Mouse (Mus musculus): ENCODE data around the gene Uchl4. TPM values are rescaled to one million over a fixed set of nuclear protein-coding genes. Genes with fewer than 3 reads are reported as not detected.
"Not testable (repeated sequence)": the region's sequence is repeated elsewhere in the genome, so short reads cannot be mapped to it uniquely, and the experiment has no call there.

Uchl4 gene
- 2.9 and 3.3 TPM in 2 replicates for polyA plus RNA-seq (2014; fragmentation: Nextera tagmentation; extraction: Ambion mirVana)

DNA sequence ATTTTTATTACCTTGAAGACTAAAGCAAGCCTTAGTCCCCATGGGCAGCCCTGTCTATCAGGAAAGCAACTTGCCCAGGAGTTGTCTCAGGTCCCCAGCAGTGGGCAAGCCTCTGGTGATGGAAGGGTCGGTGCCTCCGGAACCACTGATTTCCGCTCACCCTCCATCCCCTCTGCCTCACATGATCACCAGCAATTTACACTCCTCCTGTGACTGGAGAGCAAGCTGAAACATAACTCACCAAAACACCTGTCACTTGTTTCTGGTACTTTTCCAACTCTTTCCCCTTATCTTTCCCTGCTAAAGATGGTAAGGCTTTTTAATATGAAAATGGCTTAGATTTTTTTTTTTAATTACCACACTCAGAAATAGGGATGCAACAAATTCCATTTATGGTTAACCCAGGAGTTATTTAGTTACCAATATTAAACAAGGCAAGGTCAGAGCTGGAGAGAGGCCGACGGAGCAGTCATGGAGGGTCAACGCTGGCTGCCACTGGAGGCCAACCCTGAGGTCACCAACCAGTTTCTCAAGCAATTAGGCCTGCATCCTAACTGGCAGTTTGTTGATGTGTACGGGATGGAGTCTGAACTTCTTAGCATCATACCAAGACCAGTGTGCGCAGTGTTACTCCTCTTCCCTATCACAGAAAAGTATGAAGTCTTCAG, at the start of gene Uchl4:
TSS of gene Uchl4 (plus strand) at position 434 of the 668 bp plus-strand sequence.
- Histone ChIP-seq H3K4me1 (ENCODE audit: control insufficient read depth, insufficient read depth, low read length) (peaks cover 41% of the 10 kb centered on the region), H3K4me3 (ENCODE audit: low read length) (no peak within 1 kb of the TSS), H3K27me3 (ENCODE audit: control insufficient read depth, insufficient read depth, low read length) (no peaks in the 10 kb centered on the region), H3K9me3 (ENCODE audit: control insufficient read depth, low read length) (no peaks in the 10 kb centered on the region), H3K27ac (ENCODE audit: low read depth, low read length) (peak within 1 kb of the TSS; percentile 72; the same call in 1 of the 2 replicates), H3K9ac (ENCODE audit: low read depth, low read length) (no peak within 1 kb of the TSS), H3K36me3 (ENCODE audit: control insufficient read depth, insufficient read depth, low read length) (no peaks in the 10 kb centered on the region), H3K4me2 (replicated peaks; ENCODE audit: low read depth, low read length) (no peak within 1 kb of the TSS)
- ATAC-seq (ENCODE audit: low FRiP score, low TSS enrichment): 0 out of 2 replicates have a peak, but pooled peaks have one; percentile 36
- 52% methylated on average over 8 of the region's 8 CpGs for WGBS

DNA sequence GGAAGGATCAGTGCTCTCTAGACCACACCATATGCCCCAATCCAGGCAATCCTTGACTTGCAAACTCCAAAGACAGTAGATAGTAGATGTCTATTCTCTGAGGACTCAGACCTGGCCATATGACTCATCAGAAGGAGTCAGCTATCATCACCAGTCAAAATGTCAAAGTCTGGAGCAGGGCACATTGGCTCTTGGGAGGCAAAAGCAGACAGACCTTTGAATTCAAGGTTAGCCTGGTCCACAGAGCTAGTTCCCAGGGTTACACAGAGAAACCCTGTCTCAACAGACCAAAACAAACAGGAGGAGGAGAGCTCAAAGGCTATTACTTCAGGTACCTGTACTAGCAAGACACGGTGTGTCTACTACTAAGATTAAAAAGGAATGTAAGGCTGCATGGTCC, 41.1 kb upstream of the Uchl4 start:
- H3K27ac ChIP-seq (ENCODE audit: low read depth, low read length): no peak overlapping the region
- WGBS: 95% methylated on average over 1 of the region's 1 CpGs
- ATAC-seq (ENCODE audit: low FRiP score, low TSS enrichment): no peak
- no peaks in the 10 kb centered on the region for H3K27me3 ChIP-seq (ENCODE audit: control insufficient read depth, insufficient read depth, low read length)
- no peak overlapping the region for H3K9ac ChIP-seq (ENCODE audit: low read depth, low read length)
- H3K4me2 ChIP-seq (replicated peaks; ENCODE audit: low read depth, low read length): no peak overlapping the region
- H3K4me3 ChIP-seq (ENCODE audit: low read length): no peak overlapping the region
- H3K36me3 ChIP-seq (ENCODE audit: control insufficient read depth, insufficient read depth, low read length): peaks cover 41% of the 10 kb centered on the region
- H3K9me3 ChIP-seq (ENCODE audit: control insufficient read depth, low read length): no peaks in the 10 kb centered on the region
- H3K4me1 ChIP-seq (ENCODE audit: control insufficient read depth, insufficient read depth, low read length): no peaks in the 10 kb centered on the region

DNA sequence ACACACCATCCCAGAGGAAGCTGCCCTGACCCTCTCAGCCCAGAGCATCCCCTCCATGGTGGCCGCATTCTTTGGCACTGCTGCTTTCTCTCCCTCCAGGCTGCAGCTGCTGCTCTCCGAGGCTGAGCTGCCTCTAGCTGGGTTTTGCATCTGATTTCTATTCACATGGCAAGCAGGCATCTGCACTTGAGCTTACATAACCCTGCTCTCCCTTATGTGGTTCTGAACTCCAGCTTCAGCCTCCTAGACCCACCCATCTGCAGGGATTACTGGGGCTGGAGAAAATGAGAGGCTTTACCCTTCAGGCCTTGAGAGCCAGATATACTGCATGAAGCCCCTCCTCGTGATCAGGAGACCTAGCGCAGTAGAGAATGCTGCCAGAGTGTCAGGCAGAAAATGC, 39.4 kb upstream of the Uchl4 start:
- Histone ChIP-seq H3K27me3 (ENCODE audit: control insufficient read depth, insufficient read depth, low read length) (no peaks in the 10 kb centered on the region), H3K4me3 (ENCODE audit: low read length) (no peak overlapping the region), H3K9ac (ENCODE audit: low read depth, low read length) (no peak overlapping the region), H3K27ac (ENCODE audit: low read depth, low read length) (no peak overlapping the region), H3K4me2 (replicated peaks; ENCODE audit: low read depth, low read length) (no peak overlapping the region), H3K9me3 (ENCODE audit: control insufficient read depth, low read length) (no peaks in the 10 kb centered on the region), H3K4me1 (ENCODE audit: control insufficient read depth, insufficient read depth, low read length) (no peaks in the 10 kb centered on the region), H3K36me3 (ENCODE audit: control insufficient read depth, insufficient read depth, low read length) (peaks cover 28% of the 10 kb centered on the region)
- 83% methylated on average over 4 of the region's 4 CpGs for WGBS
- no peak for ATAC-seq (ENCODE audit: low FRiP score, low TSS enrichment)

DNA sequence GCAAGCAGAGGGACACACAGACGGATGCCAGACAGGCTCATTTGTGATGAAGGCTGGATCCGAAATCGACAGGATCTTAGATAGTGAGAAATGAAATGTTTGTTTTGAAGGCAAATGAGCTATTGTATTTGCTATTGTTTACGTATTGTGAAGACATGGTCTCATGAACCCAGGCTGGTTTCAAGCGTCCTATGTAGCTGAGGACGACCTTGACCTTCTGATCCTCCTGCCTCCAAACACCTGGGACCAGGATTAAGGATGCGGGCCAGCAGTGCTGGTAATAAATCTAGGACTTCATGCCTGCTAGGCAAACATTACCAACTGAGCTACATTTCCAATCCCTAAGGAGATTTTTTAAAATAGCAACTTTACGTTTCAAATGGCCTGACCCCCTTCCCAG, 37.5 kb upstream of the Uchl4 start:
- no peak for ATAC-seq (ENCODE audit: low FRiP score, low TSS enrichment)
- H3K27ac ChIP-seq (ENCODE audit: low read depth, low read length): no peak overlapping the region
- H3K27me3 ChIP-seq (ENCODE audit: control insufficient read depth, insufficient read depth, low read length): no peaks in the 10 kb centered on the region
- no peak overlapping the region for H3K9ac ChIP-seq (ENCODE audit: low read depth, low read length)
- WGBS: 80% methylated on average over 8 of the region's 8 CpGs
- H3K4me1 ChIP-seq (ENCODE audit: control insufficient read depth, insufficient read depth, low read length): no peaks in the 10 kb centered on the region
- no peaks in the 10 kb centered on the region for H3K9me3 ChIP-seq (ENCODE audit: control insufficient read depth, low read length)
- H3K4me2 ChIP-seq (replicated peaks; ENCODE audit: low read depth, low read length): no peak overlapping the region
- peaks cover 12% of the 10 kb centered on the region; the same call in 1 of the 2 replicates for H3K36me3 ChIP-seq (ENCODE audit: control insufficient read depth, insufficient read depth, low read length)
- H3K4me3 ChIP-seq (ENCODE audit: low read length): no peak overlapping the region

DNA sequence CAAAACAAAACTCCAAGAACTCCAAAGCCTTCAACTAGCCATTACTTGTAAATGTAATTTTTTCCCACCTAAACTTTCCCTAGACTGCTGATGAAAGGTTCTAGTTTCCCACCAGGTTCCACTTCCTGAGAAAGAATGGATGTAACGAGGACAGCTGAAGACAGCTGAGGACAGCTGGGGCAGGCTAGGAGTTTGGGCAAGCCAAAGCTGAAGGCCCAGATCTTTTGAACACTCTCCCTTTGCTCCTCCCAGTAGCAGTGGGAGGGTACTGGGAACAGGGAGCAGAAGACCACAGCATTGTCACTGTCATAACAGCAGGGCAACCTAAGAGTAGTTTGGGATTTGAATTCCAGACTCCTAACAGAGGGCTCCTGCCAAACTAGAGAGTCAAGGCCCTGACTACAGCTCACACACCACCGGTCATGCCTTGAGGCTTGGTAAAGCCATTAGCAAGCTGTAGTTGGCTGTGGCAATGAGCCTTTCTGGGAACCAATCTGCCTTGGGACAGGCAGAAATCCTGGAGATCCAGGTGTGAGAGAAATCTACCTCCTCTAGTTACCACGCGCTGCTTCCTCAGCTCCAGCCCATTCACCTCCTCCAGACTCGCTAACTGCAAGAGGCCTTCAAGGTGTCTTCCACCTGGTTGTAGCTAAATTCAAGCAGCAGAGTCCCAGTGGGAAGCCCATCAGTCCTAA, 36.8 kb upstream of the Uchl4 start:
- no peak for ATAC-seq (ENCODE audit: low FRiP score, low TSS enrichment)
- no peak overlapping the region for H3K9ac ChIP-seq (ENCODE audit: low read depth, low read length)
- peaks cover 5% of the 10 kb centered on the region; the same call in 1 of the 2 replicates for H3K36me3 ChIP-seq (ENCODE audit: control insufficient read depth, insufficient read depth, low read length)
- no peak overlapping the region for H3K4me3 ChIP-seq (ENCODE audit: low read length)
- H3K27me3 ChIP-seq (ENCODE audit: control insufficient read depth, insufficient read depth, low read length): no peaks in the 10 kb centered on the region
- WGBS: 93% methylated on average over 5 of the region's 5 CpGs
- no peak overlapping the region for H3K27ac ChIP-seq (ENCODE audit: low read depth, low read length)
- H3K9me3 ChIP-seq (ENCODE audit: control insufficient read depth, low read length): no peaks in the 10 kb centered on the region
- no peak overlapping the region for H3K4me2 ChIP-seq (replicated peaks; ENCODE audit: low read depth, low read length)
- H3K4me1 ChIP-seq (ENCODE audit: control insufficient read depth, insufficient read depth, low read length): no peaks in the 10 kb centered on the region

DNA sequence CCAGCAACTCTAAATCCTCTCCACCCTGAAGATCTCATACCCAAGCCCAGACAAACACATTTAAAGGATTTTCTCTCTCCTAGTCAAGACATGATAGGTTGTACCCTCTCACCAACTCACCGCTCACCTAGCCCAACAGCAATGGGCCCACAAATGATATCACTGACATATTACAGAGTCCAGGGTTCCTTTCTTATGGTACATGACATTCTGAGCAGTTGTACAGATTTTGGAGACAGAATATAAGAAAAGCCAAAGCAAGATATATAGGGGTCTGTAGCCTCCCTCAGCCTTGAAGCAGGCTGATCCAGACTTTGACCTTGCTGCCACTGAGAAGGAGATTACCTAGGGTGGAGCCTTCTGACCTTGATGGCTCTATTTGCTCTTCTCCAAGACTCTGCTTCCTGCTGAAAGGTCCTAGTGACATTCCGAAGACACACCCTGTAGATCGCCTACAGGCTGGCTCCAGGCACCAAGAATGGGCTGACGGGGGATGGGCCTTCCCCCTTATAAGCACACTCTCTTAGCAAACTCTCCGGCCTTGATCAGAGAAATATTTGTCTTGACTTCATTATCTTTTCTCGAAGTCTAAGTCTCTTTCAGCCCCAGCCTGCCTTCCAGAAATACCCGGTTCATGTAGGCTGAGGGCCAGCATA, 36.1 kb upstream of the Uchl4 start:
- H3K36me3 ChIP-seq (ENCODE audit: control insufficient read depth, insufficient read depth, low read length); H3K9ac ChIP-seq (ENCODE audit: low read depth, low read length); H3K27me3 ChIP-seq (ENCODE audit: control insufficient read depth, insufficient read depth, low read length); H3K9me3 ChIP-seq (ENCODE audit: control insufficient read depth, low read length); H3K4me3 ChIP-seq (ENCODE audit: low read length); ATAC-seq (ENCODE audit: low FRiP score, low TSS enrichment); H3K4me1 ChIP-seq (ENCODE audit: control insufficient read depth, insufficient read depth, low read length); H3K27ac ChIP-seq (ENCODE audit: low read depth, low read length); H3K4me2 ChIP-seq (replicated peaks; ENCODE audit: low read depth, low read length): not testable (repeated sequence)
- 92% methylated on average over 7 of the region's 7 CpGs for WGBS

DNA sequence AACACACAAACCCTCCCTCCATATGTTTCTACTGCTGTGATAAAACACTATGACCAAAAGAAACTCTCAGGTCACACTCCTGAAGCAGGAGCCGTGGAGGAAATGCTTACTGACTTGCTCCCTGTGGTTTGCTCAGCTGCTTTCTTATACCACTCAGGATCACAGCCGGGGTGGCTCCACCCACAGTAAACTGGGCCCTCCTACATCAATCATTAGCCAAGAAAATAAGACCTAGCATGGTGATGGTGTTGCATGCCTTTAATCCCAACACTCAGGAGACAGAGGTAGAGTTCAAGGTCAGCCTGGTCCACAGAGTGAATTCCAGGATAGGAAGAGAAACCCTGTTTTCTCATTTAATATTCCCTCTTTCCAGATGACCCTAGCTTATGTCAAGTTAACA, 35.1 kb upstream of the Uchl4 start:
- Histone ChIP-seq H3K4me1 (ENCODE audit: control insufficient read depth, insufficient read depth, low read length) (no peaks in the 10 kb centered on the region), H3K9ac (ENCODE audit: low read depth, low read length) (no peak overlapping the region), H3K4me3 (ENCODE audit: low read length) (no peak overlapping the region), H3K9me3 (ENCODE audit: control insufficient read depth, low read length) (no peaks in the 10 kb centered on the region), H3K4me2 (replicated peaks; ENCODE audit: low read depth, low read length) (no peak overlapping the region), H3K27me3 (ENCODE audit: control insufficient read depth, insufficient read depth, low read length) (no peaks in the 10 kb centered on the region), H3K36me3 (ENCODE audit: control insufficient read depth, insufficient read depth, low read length) (peaks cover 3% of the 10 kb centered on the region; the same call in 1 of the 2 replicates), H3K27ac (ENCODE audit: low read depth, low read length) (no peak overlapping the region)
- no peak for ATAC-seq (ENCODE audit: low FRiP score, low TSS enrichment)
- 61% methylated on average over 2 of the region's 2 CpGs for WGBS

DNA sequence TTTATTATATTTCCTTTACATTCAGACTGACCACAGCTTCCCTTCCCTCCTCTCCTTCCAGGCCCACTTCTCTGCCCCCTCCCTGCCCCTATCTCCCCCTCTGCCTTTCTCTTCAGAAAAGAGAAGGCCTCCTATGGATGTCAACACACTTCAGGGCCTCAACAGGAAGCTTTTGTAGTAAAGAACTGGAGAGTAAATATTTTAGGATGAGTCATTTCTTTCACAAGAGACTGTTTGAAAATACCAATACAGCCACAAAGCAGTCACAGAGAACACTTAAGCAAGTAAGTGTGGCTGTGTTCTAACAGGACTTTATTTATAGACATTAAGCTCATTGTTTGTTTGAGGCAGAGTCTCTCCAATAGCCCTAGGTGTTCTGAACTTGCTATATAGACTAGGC, 32.7 kb upstream of the Uchl4 start:
- H3K36me3 ChIP-seq (ENCODE audit: control insufficient read depth, insufficient read depth, low read length): peaks cover 4% of the 10 kb centered on the region; the same call in 1 of the 2 replicates
- no peaks in the 10 kb centered on the region for H3K9me3 ChIP-seq (ENCODE audit: control insufficient read depth, low read length)
- H3K4me1 ChIP-seq (ENCODE audit: control insufficient read depth, insufficient read depth, low read length): no peaks in the 10 kb centered on the region
- H3K27ac ChIP-seq (ENCODE audit: low read depth, low read length): no peak overlapping the region
- no peak overlapping the region for H3K9ac ChIP-seq (ENCODE audit: low read depth, low read length)
- H3K27me3 ChIP-seq (ENCODE audit: control insufficient read depth, insufficient read depth, low read length): no peaks in the 10 kb centered on the region
- no peak overlapping the region for H3K4me2 ChIP-seq (replicated peaks; ENCODE audit: low read depth, low read length)
- no peak for ATAC-seq (ENCODE audit: low FRiP score, low TSS enrichment)
- H3K4me3 ChIP-seq (ENCODE audit: low read length): no peak overlapping the region

DNA sequence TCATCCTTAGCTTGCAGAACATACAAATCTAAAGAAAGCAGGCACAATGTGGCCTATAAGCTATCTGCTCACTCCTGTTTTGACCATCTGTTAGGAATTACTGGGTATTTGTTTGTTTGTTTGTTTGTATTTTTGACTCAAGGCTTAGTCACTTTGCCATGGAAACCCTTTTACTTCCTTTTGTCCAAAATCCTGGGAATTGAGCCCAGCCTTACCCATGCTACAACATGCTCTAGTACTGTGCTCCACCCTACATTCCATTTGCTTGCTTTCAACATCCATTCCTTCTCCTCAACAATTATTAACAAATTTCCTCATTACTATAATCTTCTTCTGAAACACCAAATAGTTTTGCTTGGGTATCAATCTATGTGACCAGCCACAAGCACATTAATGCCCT, 32.1 kb upstream of the Uchl4 start:
- Histone ChIP-seq H3K27ac (ENCODE audit: low read depth, low read length) (no peak overlapping the region), H3K4me1 (ENCODE audit: control insufficient read depth, insufficient read depth, low read length) (no peaks in the 10 kb centered on the region), H3K4me2 (replicated peaks; ENCODE audit: low read depth, low read length) (no peak overlapping the region), H3K9ac (ENCODE audit: low read depth, low read length) (no peak overlapping the region), H3K36me3 (ENCODE audit: control insufficient read depth, insufficient read depth, low read length) (peaks cover 4% of the 10 kb centered on the region; the same call in 1 of the 2 replicates), H3K4me3 (ENCODE audit: low read length) (no peak overlapping the region), H3K9me3 (ENCODE audit: control insufficient read depth, low read length) (no peaks in the 10 kb centered on the region), H3K27me3 (ENCODE audit: control insufficient read depth, insufficient read depth, low read length) (no peaks in the 10 kb centered on the region)
- ATAC-seq (ENCODE audit: low FRiP score, low TSS enrichment): no peak
